Mouse (Mus musculus): Measurements from ENCODE around the gene Cep68. TPM values are rescaled to one million over a fixed set of nuclear protein-coding genes. Genes with fewer than 3 reads are reported as not detected.
A peak's percentile ranks its signal among the peaks of the same experiment; 100 is the strongest.

Cep68 gene
- total and polyA plus RNA-seq, 2 experiments from 2014 or later = 26.1 to 43.9 TPM

- H3K4me3 ChIP-seq (ENCODE audit: low read depth, low read length) = no peak overlapping the region
- H3K9ac ChIP-seq = no peak overlapping the region
- DNase-seq (no peak), ATAC-seq (no peak)
- WGBS = 82% methylated on average over 8 of the region's 8 CpGs
- no peak for TF ChIP-seq CTCF (IDR thresholded peaks at IDR 0.05; ENCODE audit: low read depth)
- H3K4me2 ChIP-seq (ENCODE audit: low read depth) = no peak overlapping the region
- H3K4me1 ChIP-seq (ENCODE audit: insufficient read depth) = peaks cover 7% of the 10 kb centered on the region
- no peaks in the 10 kb centered on the region for H3K27me3 ChIP-seq (ENCODE audit: insufficient read depth, low read length)
- 0 out of 2 replicates have a peak, but pooled peaks cover 7% of the 10 kb centered on the region for H3K36me3 ChIP-seq (ENCODE audit: insufficient read depth)
- no peak overlapping the region for H3K27ac ChIP-seq (ENCODE audit: low read depth, low read length)
- no peaks in the 10 kb centered on the region for H3K9me3 ChIP-seq (ENCODE audit: low read length)
Measured at GRCm38 (mm10) chr11:20247146-20247855, 1.9 kb downstream of the Cep68 start.

- Histone ChIP-seq H3K36me3 (ENCODE audit: insufficient read depth) (peaks cover 10% of the 10 kb centered on the region; the same call in 1 of the 2 replicates), H3K4me1 (ENCODE audit: insufficient read depth) (peaks cover 7% of the 10 kb centered on the region), H3K9me3 (ENCODE audit: low read length) (no peaks in the 10 kb centered on the region), H3K4me2 (ENCODE audit: low read depth) (no peak overlapping the region), H3K4me3 (ENCODE audit: low read depth, low read length) (no peak overlapping the region), H3K9ac (no peak overlapping the region), H3K27me3 (ENCODE audit: insufficient read depth, low read length) (no peaks in the 10 kb centered on the region), H3K27ac (ENCODE audit: low read depth, low read length) (no peak overlapping the region)
- no peak for DNase-seq
- 61% methylated on average over 1 of the region's 1 CpGs for WGBS
- no peak for TF ChIP-seq CTCF (IDR thresholded peaks at IDR 0.05; ENCODE audit: low read depth)
- no peak for ATAC-seq
Measured at GRCm38 (mm10) chr11:20246616-20247015, 2.6 kb downstream of the Cep68 start.

- Histone ChIP-seq H3K27me3 (ENCODE audit: insufficient read depth, low read length) (no peaks in the 10 kb centered on the region), H3K9me3 (ENCODE audit: low read length) (no peaks in the 10 kb centered on the region), H3K4me2 (ENCODE audit: low read depth) (no peak overlapping the region), H3K36me3 (ENCODE audit: insufficient read depth) (peaks cover 21% of the 10 kb centered on the region), H3K4me3 (ENCODE audit: low read depth, low read length) (no peak overlapping the region), H3K27ac (ENCODE audit: low read depth, low read length) (no peak overlapping the region), H3K4me1 (ENCODE audit: insufficient read depth) (peaks cover 7% of the 10 kb centered on the region), H3K9ac (no peak overlapping the region)
- no peak for TF ChIP-seq CTCF (IDR thresholded peaks at IDR 0.05; ENCODE audit: low read depth)
- WGBS = 83% methylated on average over 6 of the region's 6 CpGs
- ATAC-seq (no peak), DNase-seq (no peak)
Measured at GRCm38 (mm10) chr11:20245316-20245715, 3.9 kb downstream of the Cep68 start.

DNA sequence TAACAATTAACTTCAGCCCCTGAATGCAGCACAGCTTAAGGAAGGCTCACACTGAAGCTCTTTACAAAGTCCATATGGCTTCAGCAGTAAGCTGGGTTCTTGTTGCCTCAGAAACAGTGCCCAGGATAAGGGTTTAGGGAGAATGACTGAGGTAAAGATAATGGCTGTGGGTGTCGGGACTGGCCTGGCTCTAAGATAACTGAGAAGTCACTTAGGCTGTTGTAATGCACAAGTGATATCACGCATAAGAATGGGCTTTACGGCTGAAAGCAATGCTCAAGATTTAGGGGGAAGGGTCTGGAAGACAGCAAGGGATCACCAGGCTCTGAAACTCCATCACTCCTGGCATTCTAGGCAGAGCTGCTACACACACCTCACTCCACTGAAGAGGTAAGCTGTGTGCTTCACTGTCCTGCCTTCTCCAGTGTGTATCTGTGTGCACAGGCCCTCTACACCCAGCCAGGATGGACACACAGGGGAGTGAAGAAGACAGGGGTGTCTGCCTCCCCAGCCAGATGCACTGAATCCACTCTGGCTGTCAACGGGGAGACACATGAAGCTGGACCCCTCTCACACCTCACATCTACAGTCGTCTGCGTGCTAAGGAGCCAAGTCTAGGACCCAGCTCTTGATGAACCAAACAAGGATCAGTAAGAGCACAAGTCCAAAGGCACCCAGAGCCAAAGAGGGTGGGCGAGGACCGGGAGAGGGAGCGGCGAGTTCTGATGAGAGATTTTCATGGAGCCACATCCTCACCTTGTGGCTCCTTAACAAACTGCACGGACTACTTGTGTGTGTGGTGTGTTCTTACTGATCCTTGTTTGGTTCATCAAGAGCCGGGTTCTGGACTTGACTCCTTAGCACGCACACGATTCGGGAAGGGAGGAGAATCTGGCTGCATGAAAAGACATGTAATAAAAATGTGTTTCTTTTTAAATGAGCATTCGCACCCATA lies 4.6 kb downstream of the Cep68 start:
- WGBS = 81% methylated on average over 16 of the region's 16 CpGs
- TF ChIP-seq CTCF (IDR thresholded peaks at IDR 0.05; ENCODE audit: low read depth) = peak; percentile 25
- ATAC-seq = no peak

DNA sequence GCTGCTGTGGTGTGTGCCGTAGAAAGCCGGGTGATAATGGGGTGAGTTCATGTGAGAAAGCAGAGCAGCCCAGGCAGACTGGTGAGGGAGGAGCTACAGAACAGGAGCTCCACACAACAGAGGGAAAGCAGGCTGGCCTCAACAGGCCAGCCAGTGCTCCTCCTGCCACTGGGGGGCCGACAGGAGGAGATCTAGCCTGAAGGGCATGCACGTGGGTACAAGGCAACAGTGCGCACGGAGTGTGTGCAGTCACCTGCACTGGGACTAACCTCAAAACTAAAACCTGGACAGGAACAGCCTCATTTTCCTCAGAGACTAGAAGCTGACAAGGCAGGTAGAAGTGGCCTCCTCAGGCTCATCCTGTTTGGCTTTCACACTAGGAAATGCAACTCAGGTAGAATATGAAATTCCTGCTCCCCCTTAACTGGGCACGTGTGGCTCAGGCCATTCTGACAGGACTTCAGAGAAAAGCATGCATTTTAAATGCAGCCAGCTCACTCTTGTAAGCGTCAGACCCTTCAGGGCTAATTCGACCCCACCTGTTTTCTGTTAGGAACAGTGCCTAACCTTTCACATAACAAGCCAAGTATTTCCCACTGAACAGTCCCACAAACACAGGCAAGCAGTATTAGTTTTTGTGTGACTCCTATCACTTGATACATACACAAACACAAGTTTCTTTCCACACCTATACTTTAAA lies 5.9 kb downstream of the Cep68 start:
- no peak overlapping the region for H3K27ac ChIP-seq (ENCODE audit: low read depth, low read length)
- peaks cover 41% of the 10 kb centered on the region for H3K36me3 ChIP-seq (ENCODE audit: insufficient read depth)
- peaks cover 2% of the 10 kb centered on the region; the same call in 1 of the 2 replicates for H3K4me1 ChIP-seq (ENCODE audit: insufficient read depth)
- DNase-seq (no peak), ATAC-seq (peak; percentile 40)
- no peak overlapping the region for H3K4me2 ChIP-seq (ENCODE audit: low read depth)
- H3K4me3 ChIP-seq (ENCODE audit: low read depth, low read length) = no peak overlapping the region
- no peak overlapping the region for H3K9ac ChIP-seq
- H3K9me3 ChIP-seq (ENCODE audit: low read length) = no peaks in the 10 kb centered on the region
- 53% methylated on average over 9 of the region's 9 CpGs for WGBS
- H3K27me3 ChIP-seq (ENCODE audit: insufficient read depth, low read length) = no peaks in the 10 kb centered on the region
- TF ChIP-seq CTCF (IDR thresholded peaks at IDR 0.05; ENCODE audit: low read depth) = 0 out of 2 replicates have a peak, but pooled peaks have one; percentile 17

More for the DNA sequence above, 4.6 kb downstream of the Cep68 start:
- Histone ChIP-seq H3K36me3 (ENCODE audit: insufficient read depth) (peaks cover 28% of the 10 kb centered on the region), H3K27ac (ENCODE audit: low read depth, low read length) (no peak overlapping the region), H3K4me1 (ENCODE audit: insufficient read depth) (peaks cover 4% of the 10 kb centered on the region), H3K9me3 (ENCODE audit: low read length) (no peaks in the 10 kb centered on the region), H3K9ac (no peak overlapping the region), H3K27me3 (ENCODE audit: insufficient read depth, low read length) (no peaks in the 10 kb centered on the region), H3K4me3 (ENCODE audit: low read depth, low read length) (no peak overlapping the region), H3K4me2 (ENCODE audit: low read depth) (no peak overlapping the region)
- DNase-seq = no peak

DNA sequence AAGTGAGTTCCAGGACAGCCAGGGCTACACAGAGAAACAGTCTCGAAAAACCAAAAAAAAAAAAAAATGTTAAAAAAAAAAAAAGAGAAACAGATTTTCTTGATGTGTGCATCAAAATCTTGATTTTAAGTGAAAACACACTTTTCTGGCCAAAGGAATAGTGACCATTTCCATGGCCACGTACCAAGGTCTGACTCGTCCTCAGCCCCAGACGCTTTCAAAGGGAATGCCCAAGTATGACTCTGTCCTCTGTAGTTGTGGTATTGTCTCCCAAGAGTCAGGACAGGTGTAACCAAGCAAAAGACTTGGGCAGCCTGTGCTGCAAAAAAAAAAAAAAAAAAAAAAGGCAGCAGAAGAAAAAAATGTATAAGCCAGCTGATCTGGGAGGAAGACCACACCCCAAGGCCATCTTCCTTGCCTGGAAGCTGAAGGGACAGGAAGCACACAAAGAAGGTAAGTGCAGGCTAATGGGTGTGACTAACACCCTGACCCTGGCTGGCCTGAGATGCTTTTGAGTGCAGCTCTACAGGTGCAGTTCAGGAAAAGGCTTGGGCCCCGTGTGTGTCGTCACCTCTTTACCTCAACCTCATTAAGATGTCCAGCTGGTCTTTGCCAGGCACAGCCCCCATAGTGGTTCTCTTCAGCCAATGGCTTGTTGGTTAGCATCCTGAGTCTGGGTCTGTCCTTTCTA lies 6.7 kb downstream of the Cep68 start:
- WGBS = 91% methylated on average over 6 of the region's 6 CpGs
- Histone ChIP-seq H3K9ac (no peak overlapping the region), H3K4me2 (ENCODE audit: low read depth) (no peak overlapping the region), H3K4me1 (ENCODE audit: insufficient read depth) (peaks cover 2% of the 10 kb centered on the region; the same call in 1 of the 2 replicates), H3K27ac (ENCODE audit: low read depth, low read length) (no peak overlapping the region), H3K36me3 (ENCODE audit: insufficient read depth) (peaks cover 46% of the 10 kb centered on the region), H3K9me3 (ENCODE audit: low read length) (no peaks in the 10 kb centered on the region), H3K4me3 (ENCODE audit: low read depth, low read length) (no peak overlapping the region), H3K27me3 (ENCODE audit: insufficient read depth, low read length) (no peaks in the 10 kb centered on the region)
- no peak for ATAC-seq
- DNase-seq = no peak
- no peak for TF ChIP-seq CTCF (IDR thresholded peaks at IDR 0.05; ENCODE audit: low read depth)

Data from forebrain, postnatal 0 days (tissue).